Mouse (Mus musculus) MEL (cell line): Measurements from ENCODE around the gene Phykpl. TPM values are rescaled to one million over a fixed set of nuclear protein-coding genes. Genes with fewer than 3 reads are reported as not detected.

Experiments used
- DNase-seq: peaks from one replicate; pipeline ENCODE4 v3.0.0; 2011; ENCODE audit warnings: low read depth, low spot score
- H3K27ac ChIP-seq: 2 replicates; pipeline ENCODE4 v1.5.1; 2012; ENCODE audit warnings: low read depth, mild to moderate bottlenecking, control low read depth, low read length, moderate library complexity; ENCODE audit not compliant: control insufficient read depth
- H3K27me3 ChIP-seq, 2 experiments: fragments of 150-350 bp in 1 of 2; sonication (generic) in 1 of 2; 2 replicates each; pipeline ENCODE4 v1.6.1; 2012; ENCODE audit warnings: low read length in 2 of 2, mild to moderate bottlenecking in 2 of 2, improper control_type of control experiment in 1 of 2, moderate library complexity in 1 of 2; ENCODE audit not compliant: insufficient read depth in 2 of 2, control insufficient read depth in 1 of 2
- H3K36me3 ChIP-seq, 2 experiments: 2 replicates each; pipeline ENCODE4 v1.6.1; 2012 to 2014; ENCODE audit warnings: low read length in 2 of 2, improper control_type of control experiment in 1 of 2, inconsistent platforms in 1 of 2, mild to moderate bottlenecking in 1 of 2; ENCODE audit not compliant: insufficient read depth in 2 of 2, control insufficient read depth in 1 of 2
- H3K4me1 ChIP-seq, 2 experiments: fragments of 150-350 bp in 1 of 2; sonication (generic) in 1 of 2; 2 replicates each; pipeline ENCODE4 v1.6.1; 2012; ENCODE audit warnings: low read length in 2 of 2, improper control_type of control experiment in 1 of 2, mild to moderate bottlenecking in 1 of 2; ENCODE audit not compliant: insufficient read depth in 2 of 2, control insufficient read depth in 1 of 2
- H3K4me3 ChIP-seq, 2 experiments: fragments of 150-350 bp in 1 of 2; sonication (generic) in 1 of 2; 2 replicates each; pipeline ENCODE4 v1.5.1; 2012; ENCODE audit warnings: low read depth in 2 of 2, low read length in 2 of 2, mild to moderate bottlenecking in 2 of 2, moderate library complexity in 2 of 2, control low read depth in 1 of 2, improper control_type of control experiment in 1 of 2; ENCODE audit not compliant: control insufficient read depth in 1 of 2, insufficient read depth in 1 of 2
- H3K79me2 ChIP-seq: 2 replicates; pipeline ENCODE4 v1.6.1; 2012; ENCODE audit warnings: mild to moderate bottlenecking, low read length, moderate library complexity; ENCODE audit not compliant: control insufficient read depth, poor library complexity, insufficient read depth
- H3K9ac ChIP-seq: 2 replicates; pipeline ENCODE4 v1.6.1; 2012; ENCODE audit warnings: low read depth, mild to moderate bottlenecking, control low read depth, low read length, moderate library complexity; ENCODE audit not compliant: control insufficient read depth, poor library complexity, severe bottlenecking
- H3K9me3 ChIP-seq: fragments of 150-350 bp; sonication (generic); replicated peaks from 2 replicates; pipeline ENCODE4 v1.6.1; 2012; ENCODE audit warnings: mild to moderate bottlenecking, low read length, improper control_type of control experiment, moderate library complexity; ENCODE audit not compliant: insufficient read depth
- CHD1 ChIP-seq: IDR thresholded peaks from 2 replicates; pipeline ENCODE4 v1.6.1; 2012; ENCODE audit warnings: low read depth, mild to moderate bottlenecking, inconsistent platforms, low read length, improper control_type of control experiment
- CTCF ChIP-seq, 3 experiments: IDR thresholded peaks in 2 of 3; conservative IDR thresholded peaks in 1 of 3; 2 replicates each; pipeline ENCODE4 v1.5.1; 2011 to 2012; ENCODE audit warnings: low read length in 3 of 3, low read depth in 2 of 3, mild to moderate bottlenecking in 2 of 3, improper control_type of control experiment in 1 of 3, inconsistent platforms in 1 of 3, mixed read lengths in 1 of 3, moderate library complexity in 1 of 3; ENCODE audit not compliant: control insufficient read depth in 1 of 3, insufficient read depth in 1 of 3, poor library complexity in 1 of 3, severe bottlenecking in 1 of 3
- E2F4 ChIP-seq: IDR thresholded peaks from 2 replicates; pipeline ENCODE4 v1.6.1; 2011; ENCODE audit warnings: low read depth, low read length, improper control_type of control experiment, borderline replicate concordance
- EP300 ChIP-seq, 2 experiments: IDR thresholded peaks; 2 replicates each; pipeline ENCODE4 v1.6.1; 2011; ENCODE audit warnings: improper control_type of control experiment in 2 of 2, low read length in 2 of 2, low read depth in 1 of 2, mild to moderate bottlenecking in 1 of 2
- ETS1 ChIP-seq: IDR thresholded peaks from 2 replicates; pipeline ENCODE4 v1.6.1; 2012; ENCODE audit warnings: low read depth, mild to moderate bottlenecking, inconsistent platforms, low read length, improper control_type of control experiment, moderate library complexity
- GABPA ChIP-seq: IDR thresholded peaks from 2 replicates; pipeline ENCODE4 v1.6.1; 2012; ENCODE audit warnings: low read depth, mild to moderate bottlenecking, inconsistent platforms, low read length, improper control_type of control experiment, moderate library complexity
- JUND ChIP-seq: IDR thresholded peaks from 2 replicates; pipeline ENCODE4 v1.6.1; 2011; ENCODE audit warnings: low read depth, mild to moderate bottlenecking, improper control_type of control experiment, low read length
- KAT2A ChIP-seq: conservative IDR thresholded peaks from 2 replicates; pipeline ENCODE4 v1.6.1; 2012; ENCODE audit warnings: low read depth, low read length, improper control_type of control experiment, inconsistent platforms
- MAX ChIP-seq: IDR thresholded peaks from 2 replicates; pipeline ENCODE4 v1.6.1; 2011; ENCODE audit warnings: low read length, improper control_type of control experiment
- MAZ ChIP-seq: IDR thresholded peaks from 2 replicates; pipeline ENCODE4 v1.6.1; 2012; ENCODE audit warnings: low read depth, mild to moderate bottlenecking, inconsistent platforms, low read length, improper control_type of control experiment
- MEF2A ChIP-seq: IDR thresholded peaks from 2 replicates; pipeline ENCODE4 v1.6.1; 2014; ENCODE audit warnings: low read depth, mild to moderate bottlenecking, inconsistent platforms, low read length, improper control_type of control experiment; ENCODE audit not compliant: poor library complexity, insufficient replicate concordance, severe bottlenecking; ENCODE audit errors: extremely low read depth
- MXI1 ChIP-seq: IDR thresholded peaks from 2 replicates; pipeline ENCODE4 v1.6.1; 2011; ENCODE audit warnings: mild to moderate bottlenecking, low read depth, low read length, improper control_type of control experiment
- NELFE ChIP-seq: IDR thresholded peaks from 2 replicates; pipeline ENCODE4 v1.6.1; 2011; ENCODE audit warnings: low read depth, low read length, improper control_type of control experiment
- POLR2A ChIP-seq, 2 experiments: IDR thresholded peaks; 2 replicates each; pipeline ENCODE4 v1.6.1; 2011 to 2012; ENCODE audit warnings: low read length in 2 of 2, mild to moderate bottlenecking in 2 of 2, control low read depth in 1 of 2, improper control_type of control experiment in 1 of 2, low read depth in 1 of 2, moderate library complexity in 1 of 2; ENCODE audit not compliant: control insufficient read depth in 1 of 2, insufficient read depth in 1 of 2, poor library complexity in 1 of 2
- POLR2AphosphoS5 ChIP-seq: IDR thresholded peaks from 2 replicates; pipeline ENCODE4 v1.6.1; 2012; ENCODE audit warnings: low read depth, borderline replicate concordance, mild to moderate bottlenecking, inconsistent platforms, low read length, moderate library complexity, mixed read lengths
- RAD21 ChIP-seq: IDR thresholded peaks from 2 replicates; pipeline ENCODE4 v1.6.1; 2011; ENCODE audit warnings: mild to moderate bottlenecking, low read depth, low read length, improper control_type of control experiment
- SIN3A ChIP-seq: IDR thresholded peaks from 2 replicates; pipeline ENCODE4 v1.6.1; 2012; ENCODE audit warnings: low read length, improper control_type of control experiment, inconsistent platforms
- SMC3 ChIP-seq: IDR thresholded peaks from 2 replicates; pipeline ENCODE4 v1.6.1; 2011; ENCODE audit warnings: low read depth, low read length, improper control_type of control experiment
- TCF12 ChIP-seq: IDR thresholded peaks from 2 replicates; pipeline ENCODE4 v1.6.1; 2014; ENCODE audit warnings: low read depth, mild to moderate bottlenecking, inconsistent platforms, low read length, improper control_type of control experiment, moderate library complexity
- ZMIZ1 ChIP-seq: IDR thresholded peaks from 2 replicates; pipeline ENCODE4 v1.6.1; 2012; ENCODE audit warnings: low read depth, mild to moderate bottlenecking, inconsistent platforms, low read length, improper control_type of control experiment, moderate library complexity
- polyA plus RNA-seq, 2 experiments: library from polyadenylated mRNA; stranded (reverse) in 1 of 2; unstranded in 1 of 2; fragments of >175 nt in 1 of 2; fragments of >200 nt in 1 of 2; gene quantifications; 2 replicates each; pipeline versions ENCODE4 v1.2.1 to v1.2.4; 2012; ENCODE audit warnings: low replicate concordance in 2 of 2, low read depth in 1 of 2; ENCODE audit not compliant: insufficient read length in 2 of 2, insufficient read depth in 1 of 2, missing spikeins in 1 of 2
- total RNA-seq: library from RNA; depleted of rRNA; stranded (reverse); fragments of 300-350 nt; gene quantifications from 2 replicates; pipeline ENCODE4 v1.2.3, GENCODE M21; 2012

Phykpl gene
- total and polyA plus RNA-seq, 3 experiments, result 22.7 to 23.0 TPM; not detected in 1

- 0 out of 2 replicates have a peak, but pooled peaks have one; percentile 24 for TF ChIP-seq JUND
Measured at GRCm38 (mm10) chr11:51544413-51544812, 40.1 kb upstream of the Phykpl start (continued).

- TF ChIP-seq SMC3 (no peak), CTCF (IDR thresholded peaks at IDR 0.05 in 2 of 3, conservative IDR thresholded peaks at IDR 0.05 in 1 of 3; ENCODE audit: control insufficient read depth in 1 of 3, insufficient read depth in 1 of 3, low read depth in 2 of 3, low read length in 3 of 3, poor library complexity in 1 of 3, severe bottlenecking in 1 of 3) (no peak), NELFE (no peak), MXI1 (no peak), CHD1 (no peak), POLR2A (IDR thresholded peaks at IDR 0.05; ENCODE audit: control insufficient read depth in 1 of 2, insufficient read depth in 1 of 2, low read depth in 1 of 2, low read length in 2 of 2, poor library complexity in 1 of 2) (no peak), POLR2AphosphoS5 (no peak), MEF2A (no peak), TCF12 (no peak), E2F4 (no peak), KAT2A (no peak), ZMIZ1 (no peak), GABPA (no peak)
- Histone ChIP-seq H3K36me3 (peaks cover 0 to 27% of the 10 kb centered on the region in 2 experiments; a peak in 2 of 4 replicates), H3K9me3 (no peaks in the 10 kb centered on the region), H3K4me1 (peaks cover 8 to 37% of the 10 kb centered on the region in 2 experiments), H3K4me3 (no peak overlapping the region), H3K9ac (no peak overlapping the region), H3K79me2 (no peaks in the 10 kb centered on the region), H3K27ac (no peak overlapping the region), H3K27me3 (no peaks in the 10 kb centered on the region)
- no peak for DNase-seq
Measured at GRCm38 (mm10) chr11:51545811-51546210, 38.7 kb upstream of the Phykpl start.

- H3K27me3 ChIP-seq, result no peaks in the 10 kb centered on the region
- DNase-seq, result peak; percentile 87
- H3K79me2 ChIP-seq, result no peaks in the 10 kb centered on the region
- H3K9me3 ChIP-seq, result no peaks in the 10 kb centered on the region
- H3K9ac ChIP-seq, result no peak overlapping the region
- no peak overlapping the region for H3K27ac ChIP-seq
- peaks cover 0 to 8% of the 10 kb centered on the region in 2 experiments; a peak in 1 of 4 replicates for H3K36me3 ChIP-seq
- peaks cover 0 to 18% of the 10 kb centered on the region in 2 experiments for H3K4me1 ChIP-seq
- TF ChIP-seq ETS1 (peak; percentile 57; the same call in 1 of the 2 replicates), EP300 (IDR thresholded peaks at IDR 0.05; ENCODE audit: low read depth in 1 of 2, low read length in 2 of 2) (peak; percentile 24 to 43; a peak in 3 of 4 replicates), JUND (no peak), TCF12 (0 out of 2 replicates have a peak, but pooled peaks have one; percentile 21), MAX (0 out of 2 replicates have a peak, but pooled peaks have one; percentile 27), RAD21 (no peak), SIN3A (peak; percentile 36; the same call in 1 of the 2 replicates), MEF2A (no peak), MAZ (0 out of 2 replicates have a peak, but pooled peaks have one; percentile 23)
- TF ChIP-seq, all 39 proteins: peak for 6
- no peak overlapping the region for H3K4me3 ChIP-seq
Measured at GRCm38 (mm10) chr11:51551253-51551652, 33.3 kb upstream of the Phykpl start.
